Mouse (Mus musculus): ENCODE measurements around the gene Dnajc16. TPM values are rescaled to one million over a fixed set of nuclear protein-coding genes. Genes with fewer than 3 reads are reported as not detected.

Gene Dnajc16
- polyA plus RNA-seq, 1 experiment from 2014 or later, result 6.4 TPM

DNA sequence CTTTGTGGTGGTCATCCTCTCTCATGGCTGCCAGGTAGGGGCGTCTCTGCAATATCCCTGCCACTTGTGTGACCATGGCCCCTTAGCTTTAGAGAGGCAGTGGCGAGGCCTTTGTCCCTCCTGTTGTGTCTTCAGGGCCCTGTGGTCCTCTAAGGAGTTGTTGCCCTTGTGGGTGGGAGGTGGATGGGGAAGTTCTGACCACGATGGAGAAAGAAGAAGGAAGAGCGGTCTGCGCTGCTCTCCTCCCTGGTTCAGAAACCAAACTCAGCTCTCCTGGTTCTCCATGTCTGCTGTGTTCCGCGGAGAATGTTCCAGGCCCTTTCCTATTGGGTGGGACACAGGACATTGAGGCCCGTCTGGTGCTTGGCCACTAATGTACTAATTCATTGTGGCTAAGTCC lies 15.2 kb upstream of the Dnajc16 start:
- no peak overlapping the region for H3K4me2 ChIP-seq (ENCODE audit: low read length)
- WGBS, result 95% methylated on average over 8 of the region's 8 CpGs
- no peaks in the 10 kb centered on the region for H3K4me1 ChIP-seq (replicated peaks; ENCODE audit: control insufficient read depth, insufficient read depth, low read length)
- no peaks in the 10 kb centered on the region for H3K27me3 ChIP-seq (replicated peaks; ENCODE audit: control insufficient read depth, insufficient read depth, low read length)
- no peak for ATAC-seq
- H3K4me3 ChIP-seq (replicated peaks; ENCODE audit: low read length), result no peak overlapping the region
- H3K9me3 ChIP-seq (ENCODE audit: control insufficient read depth, low read length), result no peaks in the 10 kb centered on the region
- no peak overlapping the region for H3K9ac ChIP-seq (replicated peaks; ENCODE audit: low read depth, low read length)
- H3K27ac ChIP-seq (ENCODE audit: low read length), result no peak overlapping the region
- H3K36me3 ChIP-seq (ENCODE audit: control insufficient read depth, insufficient read depth), result peaks cover 17% of the 10 kb centered on the region

DNA sequence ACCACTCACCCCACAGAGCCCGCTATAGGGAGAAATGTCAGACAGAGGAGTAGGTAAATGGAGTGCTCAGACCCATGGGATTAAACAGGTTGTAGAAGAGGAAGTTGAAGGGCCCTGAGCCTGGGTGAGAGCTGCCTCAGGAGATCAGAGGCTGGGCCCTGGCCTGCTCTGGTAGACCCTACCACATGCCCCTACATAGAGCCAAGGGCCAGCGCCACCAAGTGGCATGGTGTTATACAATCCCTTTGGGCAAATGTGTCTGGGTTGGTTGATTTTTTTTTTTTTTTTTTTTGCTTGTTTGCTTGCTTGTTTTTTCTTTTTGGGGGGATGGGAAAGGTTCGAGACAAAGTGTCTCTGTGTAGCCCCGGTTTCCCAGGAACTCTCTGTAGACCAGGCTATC lies 13.4 kb upstream of the Dnajc16 start:
- 83% methylated on average over 4 of the region's 4 CpGs for WGBS
- no peak overlapping the region for H3K4me2 ChIP-seq (ENCODE audit: low read length)
- H3K4me1 ChIP-seq (replicated peaks; ENCODE audit: control insufficient read depth, insufficient read depth, low read length), result no peaks in the 10 kb centered on the region
- no peak overlapping the region for H3K9ac ChIP-seq (replicated peaks; ENCODE audit: low read depth, low read length)
- H3K4me3 ChIP-seq (replicated peaks; ENCODE audit: low read length), result no peak overlapping the region
- ATAC-seq, result no peak
- H3K9me3 ChIP-seq (ENCODE audit: control insufficient read depth, low read length), result no peaks in the 10 kb centered on the region
- no peak overlapping the region for H3K27ac ChIP-seq (ENCODE audit: low read length)
- H3K36me3 ChIP-seq (ENCODE audit: control insufficient read depth, insufficient read depth), result peaks cover 12% of the 10 kb centered on the region
- no peaks in the 10 kb centered on the region for H3K27me3 ChIP-seq (replicated peaks; ENCODE audit: control insufficient read depth, insufficient read depth, low read length)

DNA sequence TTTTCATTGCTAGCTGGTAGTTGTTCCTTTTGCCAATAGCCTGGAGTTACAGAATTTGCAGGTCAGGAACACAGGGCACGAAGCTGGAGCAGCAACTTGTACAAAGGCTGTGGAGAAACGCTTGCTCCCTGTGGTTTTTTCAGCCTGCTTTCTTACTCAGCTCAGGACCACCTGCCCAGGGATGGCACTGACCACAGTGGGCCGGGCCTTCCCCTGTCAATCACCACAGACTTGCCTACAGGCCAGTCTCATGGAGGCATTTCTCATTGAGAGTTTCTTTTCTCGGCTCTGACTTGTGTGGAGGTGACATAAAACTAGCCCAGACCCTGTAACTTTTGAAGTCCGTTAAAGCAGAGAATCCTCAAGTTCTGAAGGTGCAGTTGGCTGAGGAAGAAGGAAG lies 6.8 kb upstream of the Dnajc16 start:
- no peak overlapping the region for H3K4me2 ChIP-seq (ENCODE audit: low read length)
- 92% methylated on average over 5 of the region's 5 CpGs for WGBS
- no peaks in the 10 kb centered on the region for H3K9me3 ChIP-seq (ENCODE audit: control insufficient read depth, low read length)
- no peak overlapping the region for H3K4me3 ChIP-seq (replicated peaks; ENCODE audit: low read length)
- no peak for ATAC-seq
- H3K4me1 ChIP-seq (replicated peaks; ENCODE audit: control insufficient read depth, insufficient read depth, low read length), result peaks cover 9% of the 10 kb centered on the region
- no peaks in the 10 kb centered on the region for H3K36me3 ChIP-seq (ENCODE audit: control insufficient read depth, insufficient read depth)
- H3K27me3 ChIP-seq (replicated peaks; ENCODE audit: control insufficient read depth, insufficient read depth, low read length), result no peaks in the 10 kb centered on the region
- H3K27ac ChIP-seq (ENCODE audit: low read length), result no peak overlapping the region
- no peak overlapping the region for H3K9ac ChIP-seq (replicated peaks; ENCODE audit: low read depth, low read length)

DNA sequence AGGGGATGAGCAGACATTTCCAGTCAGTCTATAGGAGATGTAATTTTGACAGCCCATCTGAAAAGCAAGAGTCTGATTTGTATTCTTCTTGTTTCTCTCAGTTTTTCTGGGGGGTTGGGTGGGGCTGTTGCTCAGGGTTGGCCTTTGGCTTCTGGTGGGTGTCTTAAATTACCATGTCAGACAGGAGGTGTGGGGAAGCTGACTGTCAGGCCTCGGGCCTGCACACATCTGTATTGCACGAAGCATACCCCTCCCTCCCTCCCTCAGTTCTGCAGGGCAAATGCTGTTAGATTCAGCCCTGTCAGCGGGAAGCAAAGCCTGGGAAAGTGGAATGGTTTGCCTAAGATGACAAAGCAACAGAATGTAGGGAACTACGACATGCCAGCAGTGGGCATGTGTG lies 6.2 kb upstream of the Dnajc16 start:
- no peak overlapping the region for H3K9ac ChIP-seq (replicated peaks; ENCODE audit: low read depth, low read length)
- no peak overlapping the region for H3K4me3 ChIP-seq (replicated peaks; ENCODE audit: low read length)
- no peak overlapping the region for H3K27ac ChIP-seq (ENCODE audit: low read length)
- H3K36me3 ChIP-seq (ENCODE audit: control insufficient read depth, insufficient read depth), result no peaks in the 10 kb centered on the region
- no peaks in the 10 kb centered on the region for H3K9me3 ChIP-seq (ENCODE audit: control insufficient read depth, low read length)
- no peak overlapping the region for H3K4me2 ChIP-seq (ENCODE audit: low read length)
- 87% methylated on average over 4 of the region's 4 CpGs for WGBS
- H3K27me3 ChIP-seq (replicated peaks; ENCODE audit: control insufficient read depth, insufficient read depth, low read length), result no peaks in the 10 kb centered on the region
- H3K4me1 ChIP-seq (replicated peaks; ENCODE audit: control insufficient read depth, insufficient read depth, low read length), result peaks cover 9% of the 10 kb centered on the region
- no peak for ATAC-seq

DNA sequence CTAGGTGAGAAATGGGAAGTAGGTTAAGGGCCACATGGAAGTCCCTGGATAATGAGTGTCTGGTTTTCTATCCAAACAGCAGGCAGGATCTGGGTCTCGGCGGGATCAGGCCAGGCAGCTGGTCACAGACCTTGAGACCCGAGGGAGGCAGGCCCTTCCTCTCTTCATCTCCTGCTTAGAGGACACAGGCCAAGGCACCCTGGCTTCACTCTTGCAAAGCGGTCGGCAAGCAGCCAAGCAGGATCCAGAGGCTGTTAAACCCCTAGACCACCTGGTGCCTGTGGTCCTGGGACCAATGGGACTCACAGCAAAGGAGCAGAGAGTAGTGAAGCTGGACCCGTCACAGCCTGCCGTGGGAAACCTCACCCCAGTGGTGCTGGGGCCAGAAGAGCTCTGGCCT lies 5.6 kb upstream of the Dnajc16 start:
- Histone ChIP-seq H3K9me3 (ENCODE audit: control insufficient read depth, low read length) (no peaks in the 10 kb centered on the region), H3K9ac (replicated peaks; ENCODE audit: low read depth, low read length) (no peak overlapping the region), H3K4me2 (ENCODE audit: low read length) (no peak overlapping the region), H3K36me3 (ENCODE audit: control insufficient read depth, insufficient read depth) (no peaks in the 10 kb centered on the region), H3K27ac (ENCODE audit: low read length) (no peak overlapping the region), H3K4me3 (replicated peaks; ENCODE audit: low read length) (no peak overlapping the region), H3K27me3 (replicated peaks; ENCODE audit: control insufficient read depth, insufficient read depth, low read length) (no peaks in the 10 kb centered on the region), H3K4me1 (replicated peaks; ENCODE audit: control insufficient read depth, insufficient read depth, low read length) (peaks cover 9% of the 10 kb centered on the region)
- ATAC-seq, result no peak
- 86% methylated on average over 7 of the region's 7 CpGs for WGBS

DNA sequence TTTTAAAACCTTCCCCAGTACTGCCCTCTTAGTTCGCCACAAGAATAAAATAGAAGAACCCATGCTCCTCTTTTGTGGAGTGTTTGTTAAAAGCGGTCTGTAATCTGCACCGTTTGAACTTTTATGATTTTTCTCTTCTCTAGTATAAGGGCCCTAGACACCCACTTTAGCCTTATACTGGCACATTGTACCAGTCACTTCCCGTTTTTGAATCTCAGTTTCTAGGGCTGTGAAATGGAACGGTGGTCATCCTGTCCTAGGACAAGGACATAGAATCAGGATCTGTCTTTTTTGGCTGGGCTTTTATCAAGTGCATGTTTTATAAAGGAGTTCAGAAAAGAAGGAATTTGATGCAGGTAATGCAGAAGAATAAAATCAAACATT lies 3.4 kb upstream of the Dnajc16 start:
- H3K9ac ChIP-seq (replicated peaks; ENCODE audit: low read depth, low read length), result peak overlapping the region; percentile 83
- peak overlapping the region; percentile 56 for H3K4me2 ChIP-seq (ENCODE audit: low read length)
- 13% methylated on average over 5 of the region's 5 CpGs for WGBS
- peak overlapping the region; percentile 85 for H3K4me3 ChIP-seq (replicated peaks; ENCODE audit: low read length)
- no peaks in the 10 kb centered on the region for H3K9me3 ChIP-seq (ENCODE audit: control insufficient read depth, low read length)
- H3K36me3 ChIP-seq (ENCODE audit: control insufficient read depth, insufficient read depth), result no peaks in the 10 kb centered on the region
- H3K27me3 ChIP-seq (replicated peaks; ENCODE audit: control insufficient read depth, insufficient read depth, low read length), result no peaks in the 10 kb centered on the region
- no peak for ATAC-seq
- H3K4me1 ChIP-seq (replicated peaks; ENCODE audit: control insufficient read depth, insufficient read depth, low read length), result peaks cover 15% of the 10 kb centered on the region
- H3K27ac ChIP-seq (ENCODE audit: low read length), result peak overlapping the region; percentile 91

DNA sequence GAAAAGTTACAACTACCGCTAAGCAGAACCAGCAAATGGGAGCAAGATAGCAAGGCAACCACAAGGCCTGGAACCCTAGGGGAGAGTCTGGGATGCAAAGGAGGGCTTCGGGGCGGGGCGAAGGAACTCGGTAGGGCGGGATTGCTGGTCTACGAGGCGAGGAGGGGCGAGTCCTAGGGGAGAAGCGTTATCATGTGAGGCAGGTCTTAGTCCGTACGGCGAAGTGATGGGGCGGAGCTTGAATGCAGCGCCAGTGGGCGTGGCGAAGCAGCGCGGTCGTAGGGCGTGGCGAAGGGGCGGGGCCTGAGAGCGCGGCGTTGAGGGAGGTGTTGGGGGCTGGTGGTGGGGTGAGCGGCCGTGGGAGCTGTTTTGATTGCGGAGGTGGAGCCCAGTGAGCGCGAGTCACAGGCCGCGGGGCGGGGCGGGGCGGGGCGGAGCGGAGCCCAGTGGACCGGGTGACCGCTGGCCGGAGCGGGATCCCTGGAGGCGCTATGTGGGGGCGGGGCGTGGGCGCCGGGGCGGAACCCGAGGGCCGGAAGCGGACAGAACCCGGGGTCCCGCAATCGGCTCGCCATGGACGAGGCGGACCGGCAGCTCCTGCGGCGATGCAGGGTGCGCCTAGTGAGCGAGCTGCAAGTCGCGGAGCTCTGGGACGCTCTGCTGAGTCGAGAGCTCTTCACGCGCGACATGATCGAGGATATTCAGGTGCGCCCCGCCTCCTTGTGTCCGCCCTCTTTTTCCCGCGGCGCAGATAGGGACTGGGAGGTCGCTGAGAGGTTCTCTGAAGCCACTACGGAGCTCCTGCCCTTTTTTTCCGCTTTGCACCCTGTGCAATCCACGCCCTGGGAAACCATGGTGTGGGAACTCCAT lies 2.8 kb upstream of the Dnajc16 start, which contains the start of gene Casp9:
Gene Casp9 (plus strand): TSS at position 331 of the 870 bp plus-strand sequence.
- ATAC-seq, result peak; percentile 73
- no peaks in the 10 kb centered on the region for H3K36me3 ChIP-seq (ENCODE audit: control insufficient read depth, insufficient read depth)
- H3K4me1 ChIP-seq (replicated peaks; ENCODE audit: control insufficient read depth, insufficient read depth, low read length), result peaks cover 15% of the 10 kb centered on the region
- no peaks in the 10 kb centered on the region for H3K27me3 ChIP-seq (replicated peaks; ENCODE audit: control insufficient read depth, insufficient read depth, low read length)
- peak within 1 kb of the TSS; percentile 91 for H3K27ac ChIP-seq (ENCODE audit: low read length)
- WGBS, result under 1% methylated on average over 80 of the region's 80 CpGs
- H3K4me2 ChIP-seq (ENCODE audit: low read length), result peak within 1 kb of the TSS; percentile 56
- peak within 1 kb of the TSS; percentile 83 for H3K9ac ChIP-seq (replicated peaks; ENCODE audit: low read depth, low read length)
- peak within 1 kb of the TSS; percentile 85 for H3K4me3 ChIP-seq (replicated peaks; ENCODE audit: low read length)
- no peaks in the 10 kb centered on the region for H3K9me3 ChIP-seq (ENCODE audit: control insufficient read depth, low read length)

DNA sequence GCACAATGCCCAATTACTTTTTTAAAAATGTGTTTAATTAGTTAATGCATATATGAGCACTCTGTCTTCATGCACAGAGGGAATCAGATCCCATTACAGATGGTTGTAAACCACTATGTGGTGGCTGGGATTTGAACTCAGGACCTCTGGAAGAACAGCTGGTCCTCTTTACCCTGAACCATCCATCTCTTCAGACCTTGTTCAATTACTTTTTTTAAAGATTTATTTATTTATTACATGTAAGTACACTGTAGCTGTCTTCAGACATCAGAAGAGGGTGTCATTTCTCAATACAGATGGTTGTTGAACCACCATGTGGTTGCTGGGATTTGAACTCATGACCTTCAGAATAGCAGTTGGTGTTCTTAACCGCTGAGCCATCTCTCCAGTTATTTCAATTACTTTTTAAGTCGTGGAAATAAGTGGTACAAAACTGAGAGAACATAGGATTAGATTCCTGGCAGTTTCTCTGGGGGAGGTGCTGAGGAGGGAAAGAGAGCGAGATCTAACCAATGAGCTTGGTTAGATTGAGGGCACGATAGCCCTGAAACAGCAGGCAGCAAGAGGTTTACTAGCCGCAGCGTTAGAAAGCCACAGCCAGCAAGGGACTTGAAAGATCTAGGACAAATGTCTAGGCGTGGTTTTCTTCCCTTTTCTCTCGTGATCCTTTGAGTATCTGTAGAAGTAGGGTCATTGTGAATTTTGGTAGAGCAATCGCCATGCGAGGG lies 2.0 kb upstream of the Dnajc16 start:
- Histone ChIP-seq H3K27ac (ENCODE audit: low read length) (peak overlapping the region; percentile 91), H3K9me3 (ENCODE audit: control insufficient read depth, low read length) (no peaks in the 10 kb centered on the region), H3K27me3 (replicated peaks; ENCODE audit: control insufficient read depth, insufficient read depth, low read length) (no peaks in the 10 kb centered on the region), H3K9ac (replicated peaks; ENCODE audit: low read depth, low read length) (peak overlapping the region; percentile 83), H3K4me3 (replicated peaks; ENCODE audit: low read length) (peak overlapping the region; percentile 85), H3K4me1 (replicated peaks; ENCODE audit: control insufficient read depth, insufficient read depth, low read length) (peaks cover 15% of the 10 kb centered on the region), H3K4me2 (ENCODE audit: low read length) (peak overlapping the region; percentile 56), H3K36me3 (ENCODE audit: control insufficient read depth, insufficient read depth) (no peaks in the 10 kb centered on the region)
- 11% methylated on average over 10 of the region's 10 CpGs for WGBS
- no peak for ATAC-seq

DNA sequence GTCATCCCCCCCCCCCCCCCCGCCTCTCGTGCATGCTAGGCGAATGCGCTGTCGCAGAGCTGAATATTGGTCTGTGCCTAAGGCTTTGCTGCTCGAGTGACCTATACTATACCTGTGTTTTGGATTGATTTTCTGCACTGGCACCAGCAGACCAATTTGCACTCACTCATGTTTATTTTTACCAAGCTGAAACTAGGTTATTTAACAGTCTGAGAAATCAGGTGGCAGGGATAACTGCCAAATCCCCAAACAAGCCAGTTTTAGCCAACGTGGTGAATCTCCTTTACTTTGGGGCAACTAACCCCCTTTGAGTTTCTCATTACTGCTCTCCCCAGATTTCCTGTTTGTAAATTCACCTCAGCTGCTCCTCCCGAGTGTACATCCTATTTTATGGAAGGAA lies 1.2 kb upstream of the Dnajc16 start:
- peaks cover 15% of the 10 kb centered on the region for H3K4me1 ChIP-seq (replicated peaks; ENCODE audit: control insufficient read depth, insufficient read depth, low read length)
- no peak overlapping the region for H3K27ac ChIP-seq (ENCODE audit: low read length)
- no peak for ATAC-seq
- no peak overlapping the region for H3K4me3 ChIP-seq (replicated peaks; ENCODE audit: low read length)
- WGBS, result 84% methylated on average over 8 of the region's 8 CpGs
- no peak overlapping the region for H3K9ac ChIP-seq (replicated peaks; ENCODE audit: low read depth, low read length)
- no peaks in the 10 kb centered on the region for H3K9me3 ChIP-seq (ENCODE audit: control insufficient read depth, low read length)
- H3K4me2 ChIP-seq (ENCODE audit: low read length), result no peak overlapping the region
- no peaks in the 10 kb centered on the region for H3K27me3 ChIP-seq (replicated peaks; ENCODE audit: control insufficient read depth, insufficient read depth, low read length)
- 0 out of 2 replicates have a peak, but pooled peaks cover 4% of the 10 kb centered on the region for H3K36me3 ChIP-seq (ENCODE audit: control insufficient read depth, insufficient read depth)
